8 mouse cellular contexts compared by ENCODE assay signal in genomic region chr5:124213588-124214469, GRCm38 (mm10). TPM values are rescaled to one million over a fixed set of nuclear protein-coding genes. Genes with fewer than 3 reads are reported as not detected.
DNase-seq lines count a peak whose midpoint lies in the region; ATAC-seq lines count a peak whose summit lies in the region.

No protein-coding gene starts in this region.

- H3K9ac ChIP-seq in embryonic facial prominence, embryonic 11.5 days (replicated peaks; ENCODE audit: low read length), result no peak overlapping the region
- H3K9ac ChIP-seq in hindbrain, embryonic 13.5 days, result no peak overlapping the region
- H3K9ac ChIP-seq in limb, embryonic 15.5 days, result no peak overlapping the region
- no peak overlapping the region for H3K9ac ChIP-seq in stomach, embryonic 15.5 days

- H3K4me2 ChIP-seq in embryonic facial prominence, embryonic 11.5 days (ENCODE audit: low read depth, low read length), result no peak overlapping the region
- H3K4me2 ChIP-seq in hindbrain, embryonic 13.5 days, result no peak overlapping the region
- no peak overlapping the region for H3K4me2 ChIP-seq in limb, embryonic 15.5 days
- H3K4me2 ChIP-seq in stomach, embryonic 15.5 days, result no peak overlapping the region

- WGBS in embryonic facial prominence, embryonic 11.5 days, result 79% methylated on average over 13 of the region's 13 CpGs
- WGBS in hindbrain, embryonic 13.5 days, result 80% methylated on average over 13 of the region's 13 CpGs
- WGBS in limb, embryonic 15.5 days, result 81% methylated on average over 13 of the region's 13 CpGs
- WGBS in stomach, embryonic 15.5 days, result 78% methylated on average over 13 of the region's 13 CpGs

- H3K27ac ChIP-seq in embryonic facial prominence, embryonic 11.5 days (replicated peaks; ENCODE audit: low read depth, low read length), result peak overlapping the region; percentile 28; the same call in 1 of the 2 replicates
- H3K27ac ChIP-seq in hindbrain, embryonic 13.5 days, result peak overlapping the region; percentile 53; the same call in 1 of the 2 replicates
- H3K27ac ChIP-seq in limb, embryonic 15.5 days, result peak overlapping the region; percentile 54
- H3K27ac ChIP-seq in stomach, embryonic 15.5 days, result peak overlapping the region; percentile 68

- intact Hi-C loops in left cerebral cortex, postnatal 25 days (cut with DNase I), result no loop called here

- ATAC-seq in embryonic facial prominence, embryonic 11.5 days (replicated peaks; ENCODE audit: insufficient number of reproducible peaks, low FRiP score, low TSS enrichment, low read depth), result no peak
- ATAC-seq in hindbrain, embryonic 13.5 days (ENCODE audit: low FRiP score), result no peak
- ATAC-seq in limb, embryonic 15.5 days (ENCODE audit: insufficient number of reproducible peaks, low FRiP score, low TSS enrichment, low read depth), result no peak
- ATAC-seq in stomach, embryonic 15.5 days (ENCODE audit: insufficient read depth, low FRiP score, low read depth), result no peak

- peak; percentile 80 to 86 for DNase-seq in adrenal gland, adult (ENCODE audit: inconsistent age in 2 of 2, low spot score in 1 of 2)
- DNase-seq in adrenal gland, postnatal 4 days (ENCODE audit: low spot score in 2 of 2), result no peak
- DNase-seq in embryonic facial prominence, embryonic 11.5 days (ENCODE audit: low spot score), result no peak
- no peak for DNase-seq in retina, embryonic 14.5 days (ENCODE audit: low spot score)
- DNase-seq in left cerebral cortex, postnatal 25 days (ENCODE audit: low spot score in 2 of 2), result no peak

- no peak overlapping the region for H3K4me3 ChIP-seq in embryonic facial prominence, embryonic 11.5 days (ENCODE audit: low read depth, low read length)
- H3K4me3 ChIP-seq in hindbrain, embryonic 13.5 days, result no peak overlapping the region
- H3K4me3 ChIP-seq in limb, embryonic 15.5 days, result no peak overlapping the region
- no peak overlapping the region for H3K4me3 ChIP-seq in stomach, embryonic 15.5 days (replicated peaks)

- H3K27me3 ChIP-seq in embryonic facial prominence, embryonic 11.5 days (ENCODE audit: control insufficient read depth, insufficient read depth, low read length), result no peaks in the 10 kb centered on the region
- H3K27me3 ChIP-seq in hindbrain, embryonic 13.5 days, result no peaks in the 10 kb centered on the region
- H3K27me3 ChIP-seq in limb, embryonic 15.5 days, result no peaks in the 10 kb centered on the region
- H3K27me3 ChIP-seq in stomach, embryonic 15.5 days (replicated peaks), result no peaks in the 10 kb centered on the region

- H3K9me3 ChIP-seq in embryonic facial prominence, embryonic 11.5 days (replicated peaks; ENCODE audit: control insufficient read depth, low read length), result no peaks in the 10 kb centered on the region
- no peaks in the 10 kb centered on the region for H3K9me3 ChIP-seq in hindbrain, embryonic 13.5 days
- no peaks in the 10 kb centered on the region for H3K9me3 ChIP-seq in limb, embryonic 15.5 days
- H3K9me3 ChIP-seq in stomach, embryonic 15.5 days, result no peaks in the 10 kb centered on the region

- no peaks in the 10 kb centered on the region for H3K36me3 ChIP-seq in embryonic facial prominence, embryonic 11.5 days (replicated peaks; ENCODE audit: control insufficient read depth, insufficient read depth, low read depth, low read length)
- H3K36me3 ChIP-seq in hindbrain, embryonic 13.5 days, result no peaks in the 10 kb centered on the region; the same call in 1 of the 2 replicates
- H3K36me3 ChIP-seq in limb, embryonic 15.5 days, result 0 out of 2 replicates have a peak, but pooled peaks cover 13% of the 10 kb centered on the region
- H3K36me3 ChIP-seq in stomach, embryonic 15.5 days, result no peaks in the 10 kb centered on the region

- H3K4me1 ChIP-seq in embryonic facial prominence, embryonic 11.5 days (ENCODE audit: control insufficient read depth, insufficient read depth, low read length), result no peaks in the 10 kb centered on the region
- H3K4me1 ChIP-seq in hindbrain, embryonic 13.5 days (replicated peaks), result peaks cover 32% of the 10 kb centered on the region
- peaks cover 22% of the 10 kb centered on the region; the same call in 1 of the 2 replicates for H3K4me1 ChIP-seq in limb, embryonic 15.5 days
- 0 out of 2 replicates have a peak, but pooled peaks cover 3% of the 10 kb centered on the region for H3K4me1 ChIP-seq in stomach, embryonic 15.5 days

RNA-seq across cellular contexts. Expression of gene Pitpnm2, which starts 35.7 kb away (rescaled TPM):
- 10 to 100 TPM; 51.2 to 56.3 TPM for total RNA-seq in adrenal gland, postnatal 4 days (2021)
- polyA plus RNA-seq in embryonic facial prominence, embryonic 11.5 days (2014; fragmentation: Nextera tagmentation; extraction: Ambion mirVana), result 3.4 and 3.5 TPM in 2 replicates
- 7.4 and 8.3 TPM in 2 replicates for polyA plus RNA-seq in hindbrain, embryonic 13.5 days (2015; fragmentation: Nextera tagmentation; extraction: Ambion mirVana)
- 4.8 and 5.2 TPM in 2 replicates for polyA plus RNA-seq in limb, embryonic 15.5 days (2015; fragmentation: Nextera tagmentation; extraction: Ambion mirVana)
- 5.1 and 5.2 TPM in 2 replicates for polyA plus RNA-seq in stomach, embryonic 15.5 days (2015; fragmentation: Nextera tagmentation; extraction: Ambion mirVana)
- 100 to 1,000 TPM; 275 to 292 TPM for total RNA-seq in left cerebral cortex, postnatal 25 days (2021)

Comparison
In these comparisons a context has a peak if more than half of its experiments do, and no peak if none do; other contexts are left out.
1. DNase-seq: peak in adrenal gland, adult (2 of 2); none in adrenal gland, postnatal 4 days (0 of 2), embryonic facial prominence, embryonic 11.5 days (single experiment), retina, embryonic 14.5 days (single experiment) and left cerebral cortex, postnatal 25 days (0 of 2).
2. Peak in every context shown above with its lines, with median percentiles within 50 percentile points of each other: H3K27ac ChIP-seq.